Mouse (Mus musculus): ENCODE results near the gene Elf2. TPM values are rescaled to one million over a fixed set of nuclear protein-coding genes. Genes with fewer than 3 reads are reported as not detected.

Elf2 gene
- total RNA-seq, 1 experiment: 26.7 TPM

GRCm38 (mm10) chr3:51386441-51387133 is 46.1 kb upstream of the Elf2 start:
- no peak overlapping the region for H3K27ac ChIP-seq (ENCODE audit: insufficient read depth, low read depth, low read length, poor library complexity, severe bottlenecking)
- no peak overlapping the region; the same call in 1 of the 2 replicates for H3K9ac ChIP-seq (ENCODE audit: insufficient read depth, low read depth, low read length, poor library complexity, severe bottlenecking)
- H3K4me1 ChIP-seq (ENCODE audit: control insufficient read depth in 2 of 2, insufficient read depth in 2 of 2, low read length in 2 of 2, poor library complexity in 1 of 2): peaks cover 0 to 7% of the 10 kb centered on the region in 2 experiments; a peak in 1 of 4 replicates
- H3K4me3 ChIP-seq (ENCODE audit: insufficient read depth in 1 of 2, low read depth in 1 of 2, low read length in 2 of 2, poor library complexity in 1 of 2, severe bottlenecking in 1 of 2): no peak overlapping the region
- no peaks in the 10 kb centered on the region for H3K36me3 ChIP-seq (ENCODE audit: control insufficient read depth, insufficient read depth, low read length, poor library complexity, severe bottlenecking)
- DNase-seq (ENCODE audit: low read depth, low spot score): no peak
- TF ChIP-seq HCFC1 (IDR thresholded peaks at IDR 0.05; ENCODE audit: borderline replicate concordance, insufficient read depth, low read length) (no peak), ZNF384 (IDR thresholded peaks at IDR 0.05; ENCODE audit: low read depth, low read length) (no peak), MAFK (IDR thresholded peaks at IDR 0.05; ENCODE audit: insufficient read depth, low read depth, low read length) (no peak), CHD2 (IDR thresholded peaks at IDR 0.05; ENCODE audit: low read depth, low read length) (no peak), ZC3H11A (IDR thresholded peaks at IDR 0.05; ENCODE audit: borderline replicate concordance, low read depth, low read length) (no peak)
- H3K9me3 ChIP-seq (ENCODE audit: control insufficient read depth, insufficient read depth, low read depth, low read length): no peaks in the 10 kb centered on the region
- in situ Hi-C loops (cut with MboI; ENCODE audit: low sequenced_read_pairs in 2 of 2, unreplicated experiment in 2 of 2): no loop called here

GRCm38 (mm10) chr3:51383409-51383808 is 42.9 kb upstream of the Elf2 start:
- Histone ChIP-seq H3K9me3 (ENCODE audit: control insufficient read depth, insufficient read depth, low read depth, low read length) (no peaks in the 10 kb centered on the region), H3K9ac (ENCODE audit: insufficient read depth, low read depth, low read length, poor library complexity, severe bottlenecking) (no peak overlapping the region), H3K36me3 (ENCODE audit: control insufficient read depth, insufficient read depth, low read length, poor library complexity, severe bottlenecking) (no peaks in the 10 kb centered on the region), H3K4me3 (ENCODE audit: insufficient read depth in 1 of 2, low read depth in 1 of 2, low read length in 2 of 2, poor library complexity in 1 of 2, severe bottlenecking in 1 of 2) (no peak overlapping the region), H3K27ac (ENCODE audit: insufficient read depth, low read depth, low read length, poor library complexity, severe bottlenecking) (no peak overlapping the region), H3K4me1 (ENCODE audit: control insufficient read depth in 2 of 2, insufficient read depth in 2 of 2, low read length in 2 of 2, poor library complexity in 1 of 2) (peaks cover 0 to 7% of the 10 kb centered on the region in 2 experiments; a peak in 1 of 4 replicates)
- DNase-seq (ENCODE audit: low read depth, low spot score): no peak
- TF ChIP-seq ZNF384 (IDR thresholded peaks at IDR 0.05; ENCODE audit: low read depth, low read length) (no peak), HCFC1 (IDR thresholded peaks at IDR 0.05; ENCODE audit: borderline replicate concordance, insufficient read depth, low read length) (no peak), ZC3H11A (IDR thresholded peaks at IDR 0.05; ENCODE audit: borderline replicate concordance, low read depth, low read length) (no peak), CHD2 (IDR thresholded peaks at IDR 0.05; ENCODE audit: low read depth, low read length) (no peak), MAFK (IDR thresholded peaks at IDR 0.05; ENCODE audit: insufficient read depth, low read depth, low read length) (no peak)
- in situ Hi-C loops (cut with MboI; ENCODE audit: low sequenced_read_pairs in 2 of 2, unreplicated experiment in 2 of 2): no loop called here

GRCm38 (mm10) chr3:51380660-51381014 is 40.2 kb upstream of the Elf2 start:
- no peak overlapping the region for H3K27ac ChIP-seq (ENCODE audit: insufficient read depth, low read depth, low read length, poor library complexity, severe bottlenecking)
- no peak for DNase-seq (ENCODE audit: low read depth, low spot score)
- H3K4me1 ChIP-seq (ENCODE audit: control insufficient read depth in 2 of 2, insufficient read depth in 2 of 2, low read length in 2 of 2, poor library complexity in 1 of 2): peaks cover 0 to 3% of the 10 kb centered on the region in 2 experiments; a peak in 1 of 4 replicates
- H3K9ac ChIP-seq (ENCODE audit: insufficient read depth, low read depth, low read length, poor library complexity, severe bottlenecking): no peak overlapping the region
- no peaks in the 10 kb centered on the region for H3K36me3 ChIP-seq (ENCODE audit: control insufficient read depth, insufficient read depth, low read length, poor library complexity, severe bottlenecking)
- no peaks in the 10 kb centered on the region for H3K9me3 ChIP-seq (ENCODE audit: control insufficient read depth, insufficient read depth, low read depth, low read length)
- in situ Hi-C loops (cut with MboI; ENCODE audit: low sequenced_read_pairs in 2 of 2, unreplicated experiment in 2 of 2): no loop called here
- no peak overlapping the region for H3K4me3 ChIP-seq (ENCODE audit: insufficient read depth in 1 of 2, low read depth in 1 of 2, low read length in 2 of 2, poor library complexity in 1 of 2, severe bottlenecking in 1 of 2)
- TF ChIP-seq ZNF384 (IDR thresholded peaks at IDR 0.05; ENCODE audit: low read depth, low read length) (no peak), CHD2 (IDR thresholded peaks at IDR 0.05; ENCODE audit: low read depth, low read length) (no peak), HCFC1 (IDR thresholded peaks at IDR 0.05; ENCODE audit: borderline replicate concordance, insufficient read depth, low read length) (no peak), ZC3H11A (IDR thresholded peaks at IDR 0.05; ENCODE audit: borderline replicate concordance, low read depth, low read length) (no peak), MAFK (IDR thresholded peaks at IDR 0.05; ENCODE audit: insufficient read depth, low read depth, low read length) (no peak)

GRCm38 (mm10) chr3:51379786-51380659 is 39.6 kb upstream of the Elf2 start:
- in situ Hi-C loops (cut with MboI; ENCODE audit: low sequenced_read_pairs in 2 of 2, unreplicated experiment in 2 of 2): no loop called here
- no peak overlapping the region for H3K9ac ChIP-seq (ENCODE audit: insufficient read depth, low read depth, low read length, poor library complexity, severe bottlenecking)

More at GRCm38 (mm10) chr3:51379786-51380659, 39.6 kb upstream of the Elf2 start:
- no peak for TF ChIP-seq ZNF384 (IDR thresholded peaks at IDR 0.05; ENCODE audit: low read depth, low read length)
- TF ChIP-seq ZC3H11A (IDR thresholded peaks at IDR 0.05; ENCODE audit: borderline replicate concordance, low read depth, low read length): no peak
- TF ChIP-seq HCFC1 (IDR thresholded peaks at IDR 0.05; ENCODE audit: borderline replicate concordance, insufficient read depth, low read length): no peak
- no peak for TF ChIP-seq MAFK (IDR thresholded peaks at IDR 0.05; ENCODE audit: insufficient read depth, low read depth, low read length)
- TF ChIP-seq CHD2 (IDR thresholded peaks at IDR 0.05; ENCODE audit: low read depth, low read length): no peak
- no peak for DNase-seq (ENCODE audit: low read depth, low spot score)
- Histone ChIP-seq H3K27ac (ENCODE audit: insufficient read depth, low read depth, low read length, poor library complexity, severe bottlenecking) (no peak overlapping the region), H3K4me3 (ENCODE audit: insufficient read depth in 1 of 2, low read depth in 1 of 2, low read length in 2 of 2, poor library complexity in 1 of 2, severe bottlenecking in 1 of 2) (no peak overlapping the region), H3K36me3 (ENCODE audit: control insufficient read depth, insufficient read depth, low read length, poor library complexity, severe bottlenecking) (no peaks in the 10 kb centered on the region), H3K4me1 (ENCODE audit: control insufficient read depth in 2 of 2, insufficient read depth in 2 of 2, low read length in 2 of 2, poor library complexity in 1 of 2) (peaks cover 0 to 3% of the 10 kb centered on the region in 2 experiments; a peak in 1 of 4 replicates), H3K9me3 (ENCODE audit: control insufficient read depth, insufficient read depth, low read depth, low read length) (no peaks in the 10 kb centered on the region)

Measured in ES-E14 (cell line).